8 mouse cellular contexts compared by ENCODE assay signal in the genomic region with DNA sequence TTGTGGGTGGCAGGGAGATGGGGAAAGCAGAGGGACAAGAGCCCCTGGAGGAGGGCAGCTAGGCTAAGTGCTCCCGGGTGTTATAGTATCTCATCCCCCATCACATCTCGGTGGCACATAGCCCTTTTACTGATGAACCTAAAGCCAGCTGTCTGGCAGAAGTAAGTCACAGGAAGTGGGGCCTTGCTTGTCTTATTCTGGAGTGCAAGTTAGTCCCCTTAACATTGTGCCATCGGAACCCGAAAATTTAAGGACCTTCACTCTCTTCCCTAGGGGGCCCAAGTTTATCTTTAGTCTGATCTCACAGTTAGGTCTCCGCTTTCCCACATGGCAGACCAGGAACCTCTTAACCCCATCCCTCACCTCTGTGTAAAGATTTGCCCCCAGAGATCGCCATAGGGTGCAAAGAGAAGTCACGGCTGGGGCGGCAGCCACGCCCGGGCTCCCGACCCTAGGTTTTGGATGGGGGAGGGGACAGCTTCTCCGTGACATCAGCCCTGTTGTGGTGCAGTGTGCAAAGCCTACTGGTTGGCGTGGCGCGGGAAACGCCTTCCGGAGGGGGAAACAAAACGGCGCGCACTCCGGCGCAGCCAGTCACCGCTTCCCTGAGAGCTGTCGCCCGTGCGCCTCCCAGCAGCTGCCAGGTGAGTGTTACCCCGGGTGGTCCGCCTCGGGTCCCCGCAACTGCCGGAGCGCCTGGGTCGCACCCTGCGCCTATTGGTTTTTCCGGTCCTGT. TPM values are rescaled to one million over a fixed set of nuclear protein-coding genes. Genes with fewer than 3 reads are reported as not detected.
DNase-seq lines count a peak whose midpoint lies in the region; ATAC-seq and TF ChIP-seq lines count a peak whose summit lies in the region.

No protein-coding gene starts in this region.

- H3K36me3 ChIP-seq in intestine, postnatal 0 days (ENCODE audit: control insufficient read depth, insufficient read depth) = no peaks in the 10 kb centered on the region
- H3K36me3 ChIP-seq in limb, embryonic 11.5 days (ENCODE audit: control insufficient read depth, insufficient read depth, low read length) = no peaks in the 10 kb centered on the region
- no peaks in the 10 kb centered on the region for H3K36me3 ChIP-seq in midbrain, embryonic 13.5 days
- H3K36me3 ChIP-seq in small intestine, adult 2 months (ENCODE audit: control insufficient read depth, insufficient read depth, low read length) = no peaks in the 10 kb centered on the region

- H3K27ac ChIP-seq in intestine, postnatal 0 days (ENCODE audit: low read depth, low read length) = peak overlapping the region; percentile 75
- H3K27ac ChIP-seq in limb, embryonic 11.5 days (replicated peaks; ENCODE audit: low read depth, low read length) = 0 out of 2 replicates have a peak overlapping the region, but pooled peaks have one; percentile 42
- H3K27ac ChIP-seq in midbrain, embryonic 13.5 days = no peak overlapping the region
- H3K27ac ChIP-seq in small intestine, adult 2 months (ENCODE audit: insufficient read depth, low read depth, low read length) = peak overlapping the region; percentile 91

- 2% methylated on average over 35 of the region's 35 CpGs for WGBS in intestine, postnatal 0 days
- 2% methylated on average over 35 of the region's 35 CpGs for WGBS in limb, embryonic 11.5 days
- 2% methylated on average over 35 of the region's 35 CpGs for WGBS in midbrain, embryonic 13.5 days
- WGBS in small intestine, adult 2 months = 2% methylated on average over 35 of the region's 35 CpGs

- TF ChIP-seq CTCF in intestine, postnatal 0 days (IDR thresholded peaks at IDR 0.05; ENCODE audit: low read depth) = no peak
- no peak for TF ChIP-seq CTCF in small intestine, adult 2 months (IDR thresholded peaks at IDR 0.05; ENCODE audit: extremely low read depth, insufficient read length, insufficient replicate concordance, low read depth, low read length)

- H3K9me3 ChIP-seq in intestine, postnatal 0 days (ENCODE audit: control insufficient read depth) = no peaks in the 10 kb centered on the region
- no peaks in the 10 kb centered on the region for H3K9me3 ChIP-seq in limb, embryonic 11.5 days (ENCODE audit: control insufficient read depth, low read length)
- H3K9me3 ChIP-seq in midbrain, embryonic 13.5 days = no peaks in the 10 kb centered on the region

- peak overlapping the region; percentile 70 for H3K9ac ChIP-seq in intestine, postnatal 0 days (ENCODE audit: low read depth, low read length)
- H3K9ac ChIP-seq in limb, embryonic 11.5 days (ENCODE audit: low read length) = peak overlapping the region; percentile 76
- peak overlapping the region; percentile 66 for H3K9ac ChIP-seq in midbrain, embryonic 13.5 days (replicated peaks)

- no peaks in the 10 kb centered on the region for H3K27me3 ChIP-seq in intestine, postnatal 0 days (replicated peaks; ENCODE audit: control insufficient read depth, insufficient read depth, low read length)
- H3K27me3 ChIP-seq in limb, embryonic 11.5 days (ENCODE audit: control insufficient read depth, insufficient read depth, low read length) = no peaks in the 10 kb centered on the region
- H3K27me3 ChIP-seq in midbrain, embryonic 13.5 days = peaks cover 5% of the 10 kb centered on the region; the same call in 1 of the 2 replicates
- no peaks in the 10 kb centered on the region for H3K27me3 ChIP-seq in small intestine, adult 2 months (ENCODE audit: control insufficient read depth, insufficient read depth, low read length)

- peaks cover 10% of the 10 kb centered on the region; the same call in 1 of the 2 replicates for H3K4me1 ChIP-seq in intestine, postnatal 0 days (replicated peaks; ENCODE audit: control insufficient read depth, insufficient read depth, low read length)
- H3K4me1 ChIP-seq in limb, embryonic 11.5 days (ENCODE audit: control insufficient read depth, insufficient read depth, low read length) = peaks cover 24% of the 10 kb centered on the region
- H3K4me1 ChIP-seq in midbrain, embryonic 13.5 days (replicated peaks) = peaks cover 43% of the 10 kb centered on the region
- H3K4me1 ChIP-seq in small intestine, adult 2 months (ENCODE audit: control insufficient read depth, insufficient read depth, insufficient read length, low read length) = no peaks in the 10 kb centered on the region; the same call in none of the 2 replicates

- peak; percentile 88 for DNase-seq in layer of hippocampus, adult 11-12 months (ENCODE audit: low spot score)
- DNase-seq in layer of hippocampus, adult 9-10 months (ENCODE audit: low spot score) = no peak
- peak; percentile 88 for DNase-seq in embryo, embryonic 9.5 days (ENCODE audit: extremely low spot score)
- DNase-seq in limb, embryonic 11.5 days (ENCODE audit: low spot score) = peak; percentile 91

- peak; percentile 84; the same call in 1 of the 2 replicates for TF ChIP-seq POLR2A in small intestine, adult 2 months (IDR thresholded peaks at IDR 0.05; ENCODE audit: low read depth, low read length)

- ATAC-seq in granulocyte monocyte progenitor cell, adult 5-6 weeks (replicated peaks; ENCODE audit: poor library complexity, severe bottlenecking) = peak; percentile 85
- peak; percentile 76 for ATAC-seq in intestine, postnatal 0 days
- ATAC-seq in limb, embryonic 11.5 days (ENCODE audit: insufficient number of reproducible peaks, low FRiP score, low TSS enrichment, low read depth) = peak; percentile 71
- ATAC-seq in midbrain, embryonic 13.5 days = peak; percentile 88

- H3K4me3 ChIP-seq in intestine, postnatal 0 days (ENCODE audit: low read depth, low read length) = peak overlapping the region; percentile 68
- peak overlapping the region; percentile 58 for H3K4me3 ChIP-seq in limb, embryonic 11.5 days (ENCODE audit: low read depth, low read length)
- H3K4me3 ChIP-seq in midbrain, embryonic 13.5 days (replicated peaks) = peak overlapping the region; percentile 52
- H3K4me3 ChIP-seq in small intestine, adult 2 months (ENCODE audit: low read depth, low read length) = peak overlapping the region; percentile 97

- H3K4me2 ChIP-seq in intestine, postnatal 0 days (replicated peaks; ENCODE audit: low read depth) = peak overlapping the region; percentile 74
- peak overlapping the region; percentile 81 for H3K4me2 ChIP-seq in limb, embryonic 11.5 days (ENCODE audit: low read depth, severe bottlenecking)
- peak overlapping the region; percentile 88 for H3K4me2 ChIP-seq in midbrain, embryonic 13.5 days (replicated peaks)

RNA-seq across cellular contexts. Expression of gene Csrp1, which starts 8.9 kb away (rescaled TPM):
- 130 and 138 TPM in 2 replicates for total RNA-seq in granulocyte monocyte progenitor cell, adult 5-6 weeks (2014; fragmentation: Nextera tagmentation)
- 104 and 135 TPM in 2 replicates for total RNA-seq in granulocyte monocyte progenitor cell, adult 5-6 weeks (2017)
- polyA plus RNA-seq in intestine, postnatal 0 days (2015; fragmentation: Nextera tagmentation; extraction: Ambion mirVana) = 284 and 285 TPM in 2 replicates
- 50.5 and 51.2 TPM in 2 replicates for polyA plus RNA-seq in limb, embryonic 11.5 days (2014; fragmentation: Nextera tagmentation; extraction: Ambion mirVana)
- polyA plus RNA-seq in midbrain, embryonic 13.5 days (2015; fragmentation: Nextera tagmentation; extraction: Ambion mirVana) = 13.9 and 16.0 TPM in 2 replicates
- 140 and 147 TPM in 2 replicates for polyA plus RNA-seq in small intestine, adult 2 months (2012; rRNA removed)

RNA-seq across cellular contexts. Expression of gene Phlda3, which starts 37.1 kb away (rescaled TPM):
- 1.9 TPM in 1 of 2 replicates, not detected in the other for total RNA-seq in granulocyte monocyte progenitor cell, adult 5-6 weeks (2014; fragmentation: Nextera tagmentation)
- total RNA-seq in granulocyte monocyte progenitor cell, adult 5-6 weeks (2017) = 0.17 and 1.0 TPM in 2 replicates
- 22.0 and 22.5 TPM in 2 replicates for polyA plus RNA-seq in intestine, postnatal 0 days (2015; fragmentation: Nextera tagmentation; extraction: Ambion mirVana)
- 32.8 and 33.3 TPM in 2 replicates for polyA plus RNA-seq in limb, embryonic 11.5 days (2014; fragmentation: Nextera tagmentation; extraction: Ambion mirVana)
- polyA plus RNA-seq in midbrain, embryonic 13.5 days (2015; fragmentation: Nextera tagmentation; extraction: Ambion mirVana) = 12.5 and 14.8 TPM in 2 replicates
- 8.7 and 10.5 TPM in 2 replicates for polyA plus RNA-seq in small intestine, adult 2 months (2012; rRNA removed)

RNA-seq across cellular contexts. Expression of gene Tnni1, which starts 50.4 kb away (rescaled TPM):
- total RNA-seq in granulocyte monocyte progenitor cell, adult 5-6 weeks (2014; fragmentation: Nextera tagmentation) = not detected in 2 replicates
- total RNA-seq in granulocyte monocyte progenitor cell, adult 5-6 weeks (2017) = not detected in 2 replicates
- 3.1 and 4.1 TPM in 2 replicates for polyA plus RNA-seq in intestine, postnatal 0 days (2015; fragmentation: Nextera tagmentation; extraction: Ambion mirVana)
- 13.7 and 19.4 TPM in 2 replicates for polyA plus RNA-seq in limb, embryonic 11.5 days (2014; fragmentation: Nextera tagmentation; extraction: Ambion mirVana)
- polyA plus RNA-seq in midbrain, embryonic 13.5 days (2015; fragmentation: Nextera tagmentation; extraction: Ambion mirVana) = 0.20 and 0.34 TPM in 2 replicates
- 0.42 and 5.0 TPM in 2 replicates for polyA plus RNA-seq in small intestine, adult 2 months (2012; rRNA removed)
